Mouse (Mus musculus): ENCODE measurements around the gene Slc1a7.
A peak's percentile ranks its signal among the peaks of the same experiment; 100 is the strongest.

Slc1a7 gene

GRCm38 (mm10) chr4:107971162-107971561, 3.0 kb downstream of the Slc1a7 start:
- no peak for DNase-seq

DNA sequence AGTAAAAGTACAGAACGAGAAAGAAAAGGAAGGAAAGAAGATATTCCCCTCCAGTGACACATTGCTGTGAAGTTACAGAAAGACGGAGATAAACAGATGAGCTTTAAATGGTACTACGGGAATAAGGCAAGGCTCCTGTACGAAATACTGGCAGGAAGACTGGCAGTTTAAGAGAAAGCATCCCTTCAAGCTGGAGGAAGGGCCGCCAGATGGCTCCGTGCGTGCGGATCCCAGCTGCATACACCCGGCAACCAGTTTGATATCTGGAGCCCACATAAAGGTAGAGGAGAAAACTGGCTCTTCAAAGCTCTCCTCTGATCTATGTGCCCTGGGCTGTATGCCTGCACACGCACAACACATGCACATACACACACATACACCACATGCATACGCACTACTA, 6.4 kb downstream of the Slc1a7 start:
- DNase-seq: no peak

DNA sequence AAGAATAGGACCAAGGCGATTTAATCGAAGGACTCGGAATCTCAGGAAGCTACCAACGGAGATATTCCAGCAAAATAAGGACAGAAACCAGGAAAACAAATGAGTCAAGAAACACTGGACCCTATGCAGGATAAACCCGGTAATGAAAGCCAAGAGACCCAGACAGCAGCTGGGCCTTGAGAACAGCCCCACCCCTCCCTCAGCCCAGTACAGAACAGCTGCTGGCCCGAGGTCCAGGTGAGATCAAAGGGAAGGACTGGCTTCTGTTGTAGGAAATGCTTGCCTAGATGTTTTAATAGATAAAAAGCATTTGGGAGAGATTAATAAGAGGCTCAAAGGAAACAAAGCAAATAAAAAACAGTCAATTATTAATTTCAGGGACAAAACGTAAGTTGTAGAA, 6.9 kb downstream of the Slc1a7 start:
- no peak for DNase-seq

DNA sequence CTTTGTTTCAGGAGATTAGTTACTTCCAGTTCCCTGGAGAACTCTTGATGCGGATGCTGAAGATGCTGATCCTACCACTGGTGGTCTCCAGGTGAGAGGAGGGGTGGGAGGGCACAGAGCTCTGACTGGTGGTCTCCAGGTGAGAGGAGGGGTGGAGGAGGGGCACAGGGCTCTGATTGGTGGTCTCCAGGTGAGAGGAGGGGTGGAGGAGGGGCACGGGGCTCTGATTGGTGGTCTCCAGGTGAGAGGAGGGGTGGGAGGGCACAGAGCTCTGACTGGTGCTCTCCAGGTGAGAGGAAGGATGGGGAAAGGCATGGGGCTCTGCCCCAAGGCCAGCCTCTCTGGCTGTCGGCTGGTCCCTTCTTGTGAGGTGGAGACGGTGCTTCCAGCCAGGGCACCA, 9.5 kb downstream of the Slc1a7 start:
- DNase-seq: no peak

DNA sequence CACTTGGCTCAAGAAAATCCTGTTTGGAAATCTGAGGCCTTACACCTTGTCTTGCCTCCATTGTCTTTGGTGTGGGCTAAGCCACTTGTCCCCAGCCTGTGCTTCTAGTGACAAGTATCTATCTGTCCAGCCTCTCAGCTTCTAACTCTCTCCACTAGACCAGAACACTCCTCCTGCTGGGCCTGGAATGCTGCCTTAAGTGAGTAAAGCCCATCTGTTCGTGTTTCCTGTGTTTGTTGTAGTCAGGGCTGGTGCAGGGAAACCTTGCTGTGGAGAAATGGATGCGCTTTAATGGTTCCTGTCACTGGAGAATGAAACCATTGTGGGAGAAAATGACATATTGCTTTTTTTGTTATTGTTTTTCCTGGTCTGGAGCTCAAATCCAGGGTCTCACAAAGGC, 11.4 kb downstream of the Slc1a7 start:
- DNase-seq: peak; percentile 33 to 48

DNA sequence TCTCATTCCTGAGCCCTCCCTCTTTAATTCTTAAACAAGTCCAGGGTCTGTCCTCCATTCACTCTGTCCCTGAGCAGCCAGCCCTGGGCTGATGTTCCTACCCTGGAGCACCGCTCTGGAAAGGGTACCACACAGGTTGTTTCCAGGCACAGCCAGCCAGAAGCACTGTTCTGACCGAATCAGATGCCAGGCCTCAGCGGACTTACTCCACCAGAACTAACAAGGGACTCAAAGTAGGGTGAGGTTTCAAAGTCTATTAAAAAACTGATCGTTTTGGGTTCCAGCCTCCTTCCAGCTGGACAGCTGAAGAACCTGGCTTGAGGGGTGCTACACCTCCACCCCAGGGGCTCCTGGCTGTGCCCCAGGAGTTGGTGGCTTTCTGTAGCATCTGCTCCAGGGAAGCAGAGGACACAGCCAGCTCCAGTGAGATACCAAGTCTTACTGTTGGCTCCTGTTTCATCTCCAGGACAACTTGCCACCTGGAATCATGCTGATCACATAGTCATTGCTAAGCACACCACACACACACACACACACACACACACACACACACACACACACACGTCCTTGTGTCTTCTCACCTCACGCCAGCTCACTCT, 12.0 kb downstream of the Slc1a7 start:
- no peak for DNase-seq

- no peak for DNase-seq
These were observed 15.6 kb downstream of the Slc1a7 start for GRCm38 (mm10) chr4:107983717-107984116.

DNA sequence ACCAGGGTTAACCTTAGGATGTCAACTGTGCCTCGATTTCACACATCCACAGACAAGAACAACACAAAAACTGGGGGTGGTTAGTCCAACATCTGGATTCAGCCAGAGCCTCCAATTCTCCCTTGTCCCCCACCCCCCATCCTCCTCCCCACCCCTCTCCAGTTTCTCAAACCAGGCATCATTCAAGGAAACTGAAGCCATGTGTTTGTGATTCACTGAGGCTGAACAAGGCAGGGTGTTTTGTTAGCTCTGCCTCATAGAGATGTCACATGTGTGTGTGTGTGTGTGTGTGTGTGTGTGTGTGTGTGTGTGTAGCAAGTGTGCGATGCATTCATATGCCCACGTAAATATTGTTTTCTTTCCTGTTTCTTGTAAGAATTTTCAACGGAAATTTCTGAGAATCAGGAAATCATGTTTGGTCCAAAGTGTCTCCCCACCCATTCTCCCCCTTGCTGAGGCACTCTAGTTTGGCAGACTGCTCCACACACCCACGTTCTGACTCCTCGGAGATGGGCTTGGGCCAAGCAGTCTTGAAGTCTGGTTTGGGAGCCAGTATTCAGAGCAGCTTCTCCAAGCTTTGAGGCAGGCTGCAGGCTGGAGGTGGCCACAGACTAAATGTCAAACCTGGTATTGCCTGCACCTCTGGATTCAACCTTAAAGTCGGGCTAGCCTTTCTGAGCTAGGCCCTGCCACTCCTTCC, 16.3 kb downstream of the Slc1a7 start:
- peak; percentile 33 to 62 for DNase-seq

DNA sequence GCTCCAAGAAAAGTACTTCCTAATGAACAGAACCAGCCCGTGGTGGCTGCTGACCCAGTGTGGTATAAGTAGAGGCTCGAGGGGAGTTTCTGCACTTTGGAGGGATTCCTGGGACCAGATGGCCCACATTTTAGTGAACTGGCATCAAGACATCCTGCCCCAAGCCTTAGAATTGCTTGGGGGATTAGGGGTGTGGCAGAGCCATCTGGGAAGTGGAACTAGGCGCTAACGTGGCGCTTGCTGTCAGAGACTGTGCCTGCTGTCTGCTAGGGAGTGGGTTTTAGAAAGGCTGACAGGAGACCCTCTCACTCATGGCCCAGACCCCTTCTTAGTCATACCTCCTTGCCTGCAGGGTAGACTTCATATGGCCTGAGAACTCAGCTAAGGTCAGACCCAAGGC, 17.7 kb downstream of the Slc1a7 start:
- DNase-seq: no peak

DNA sequence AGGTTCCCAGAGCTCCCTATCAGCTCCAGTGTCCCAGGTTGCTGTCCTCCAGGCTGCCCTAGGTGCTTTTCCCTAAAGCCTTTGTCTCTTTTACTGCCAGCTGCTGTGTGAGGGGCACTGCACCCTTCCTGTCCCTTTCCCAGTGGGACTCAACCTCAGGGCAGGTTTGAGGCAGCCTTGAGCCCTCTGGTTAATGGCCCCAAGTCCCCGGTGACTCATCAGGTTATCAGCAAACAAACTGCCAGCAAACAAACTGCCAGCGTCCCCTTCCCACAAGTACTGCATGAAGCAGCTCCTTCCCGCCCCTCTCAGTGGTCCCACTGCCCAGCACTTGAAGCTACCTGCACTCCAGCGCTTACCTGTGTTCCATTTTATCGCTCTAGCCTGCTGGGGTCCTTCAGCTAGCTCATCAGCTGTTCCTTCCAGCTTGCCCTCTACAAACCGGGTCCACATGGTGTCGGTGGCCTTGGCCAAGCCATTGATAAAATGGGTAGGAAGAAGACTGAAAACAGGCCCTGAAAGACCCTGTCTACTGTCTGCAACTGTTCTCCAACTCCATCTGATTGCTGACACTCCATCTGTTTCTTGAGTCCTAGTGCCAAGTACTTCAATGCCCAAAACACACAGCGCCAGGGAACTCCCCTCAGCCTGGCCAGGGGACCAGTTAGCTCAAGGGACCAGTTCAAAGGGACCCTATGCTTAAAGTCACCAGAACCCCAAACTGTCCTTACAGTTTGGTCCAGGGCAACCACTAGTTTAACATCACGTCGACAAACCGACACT, 18.4 kb downstream of the Slc1a7 start:
- DNase-seq: no peak

DNA sequence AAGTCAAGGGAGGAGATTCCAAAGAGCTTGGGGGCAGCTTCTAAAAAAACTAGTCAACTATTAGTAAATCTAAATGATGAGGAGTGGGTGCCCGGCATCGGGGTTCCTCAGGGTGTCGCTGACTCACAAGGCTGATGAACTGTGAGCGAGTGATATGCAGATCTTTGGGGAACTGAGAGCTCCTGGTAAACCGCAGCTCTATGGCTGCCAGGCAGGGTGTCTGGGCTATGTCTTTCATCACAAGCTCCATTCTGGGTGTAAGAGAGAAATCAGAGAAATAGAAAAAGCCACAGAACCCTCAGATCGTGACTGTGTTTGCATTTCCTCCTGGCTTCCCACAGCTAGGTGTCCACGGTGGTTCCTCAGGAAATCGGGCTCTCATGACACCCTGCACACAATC, 20.8 kb downstream of the Slc1a7 start:
- DNase-seq: no peak

GRCm38 (mm10) chr4:107990818-107991217, 22.7 kb downstream of the Slc1a7 start:
- DNase-seq: no peak

DNA sequence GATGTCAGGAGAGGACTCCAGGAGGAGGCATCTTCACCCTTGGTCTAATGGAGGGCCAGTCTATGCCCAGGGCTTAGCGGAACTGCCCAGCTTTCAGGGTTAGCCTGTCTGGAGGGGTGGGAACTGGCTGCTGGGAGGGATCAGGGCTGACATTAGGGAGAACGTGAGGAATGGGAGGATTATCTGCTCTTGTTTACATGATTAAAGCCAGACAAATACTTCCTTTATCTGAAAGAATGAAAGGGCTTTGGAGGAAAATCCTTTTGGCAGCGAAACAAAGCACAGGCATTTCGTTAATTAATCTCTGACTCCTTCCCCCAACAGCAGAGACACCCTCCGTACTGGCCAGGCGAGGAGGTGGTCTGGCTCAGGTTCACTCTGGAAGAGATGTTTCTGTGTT, 23.7 kb downstream of the Slc1a7 start:
- no peak for DNase-seq

- no peak for DNase-seq
These were observed 26.9 kb downstream of the Slc1a7 start for GRCm38 (mm10) chr4:107995011-107995410.

DNA sequence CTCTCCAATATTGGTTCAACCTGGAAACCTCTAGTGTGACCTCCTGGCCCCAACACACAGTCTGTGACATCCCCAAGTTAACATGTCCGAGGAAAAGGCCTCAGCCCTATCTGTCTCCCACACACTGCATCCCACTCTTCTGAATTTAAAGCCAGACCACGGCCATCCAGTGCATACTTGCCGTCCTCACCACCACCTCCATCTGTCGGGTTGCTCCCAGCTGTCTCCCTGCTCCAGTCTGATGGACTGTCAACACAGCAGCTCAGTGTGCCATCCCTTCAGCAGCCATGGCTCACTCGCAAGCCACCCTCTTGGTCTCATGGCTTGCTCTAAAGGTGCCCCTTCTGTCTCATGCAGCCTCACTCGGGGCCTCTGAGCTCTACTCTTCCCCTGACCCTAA, 27.6 kb downstream of the Slc1a7 start:
- no peak for DNase-seq

DNA sequence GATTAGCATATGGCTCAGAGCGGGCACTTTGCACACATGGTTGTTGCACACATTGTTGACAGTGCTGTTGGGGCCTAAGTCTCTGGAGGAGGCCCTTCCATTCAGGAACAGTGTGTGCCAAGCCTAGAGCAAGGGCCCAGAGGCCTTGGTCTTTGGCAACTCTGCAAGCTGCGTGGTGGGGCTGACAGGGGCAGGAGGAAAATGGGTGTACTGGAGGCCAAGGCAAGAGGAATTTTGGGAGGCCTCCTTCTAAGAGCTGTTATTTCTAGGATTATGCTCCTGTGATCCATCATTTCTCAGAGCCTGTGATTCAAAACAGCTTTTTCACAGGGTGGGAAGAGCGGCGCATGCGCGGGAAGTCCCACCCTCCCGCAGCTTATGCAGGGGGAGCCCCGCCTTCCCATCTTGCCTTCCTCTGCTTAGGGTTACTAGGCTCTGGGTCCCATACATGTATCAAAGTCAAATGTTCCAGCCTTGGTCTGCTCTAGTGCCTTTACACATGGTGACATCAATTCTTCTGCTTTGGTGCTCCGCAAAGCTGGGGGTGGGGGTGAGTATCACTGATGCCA, 28.4 kb downstream of the Slc1a7 start:
- no peak for DNase-seq

DNA sequence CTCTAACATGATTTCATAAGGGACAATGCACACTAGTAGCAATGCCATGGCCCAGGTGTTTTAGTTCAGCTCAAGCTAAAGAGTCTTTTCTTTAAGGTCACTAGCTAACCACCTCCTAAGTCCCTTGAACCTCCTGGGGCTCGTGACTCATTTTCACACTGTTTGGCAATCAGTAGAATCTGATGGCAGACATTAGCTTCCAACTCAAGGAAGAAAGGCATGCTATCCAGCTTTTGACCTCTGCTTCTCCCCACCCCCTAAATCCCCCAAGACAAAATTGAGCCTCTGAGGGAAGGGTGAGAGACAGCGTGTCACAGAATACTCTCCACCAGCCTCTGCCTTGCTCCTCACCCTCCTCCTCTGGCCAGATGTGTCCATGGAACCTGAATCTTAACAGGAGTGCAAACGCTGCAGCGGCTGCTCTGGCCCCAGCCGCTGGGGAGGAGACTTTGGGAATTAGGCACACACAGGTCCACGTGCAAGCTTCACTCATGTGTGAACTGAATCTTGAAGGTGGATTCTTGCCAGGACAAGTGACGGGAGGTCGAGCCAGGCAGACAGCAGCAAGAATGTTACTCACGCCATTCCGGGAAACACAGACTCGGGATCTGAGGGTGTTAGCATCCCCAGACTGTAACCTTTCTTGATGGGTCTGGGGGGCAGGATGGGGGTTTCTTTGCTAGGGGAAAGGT, 30.7 kb downstream of the Slc1a7 start:
- peak; percentile 85 to 87 for DNase-seq

DNA sequence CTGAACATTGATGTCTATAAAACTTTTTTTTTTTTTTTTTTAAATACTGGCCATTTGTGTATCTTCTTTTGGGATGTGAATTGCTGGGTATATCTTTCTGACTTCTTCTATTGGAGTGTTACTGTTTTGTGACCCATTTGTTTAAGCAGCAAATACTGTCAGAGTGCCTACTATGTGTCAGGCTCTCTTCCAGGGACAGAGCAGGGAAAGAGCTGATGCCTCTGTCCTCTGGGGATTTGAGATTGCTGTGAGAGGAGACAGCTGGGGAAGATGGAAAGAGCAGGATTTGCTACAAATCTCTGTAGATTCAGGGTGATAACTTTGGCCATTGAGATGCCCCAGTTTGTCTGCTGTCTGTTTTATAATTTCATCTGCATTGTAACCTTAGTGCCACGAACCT, 31.2 kb downstream of the Slc1a7 start:
- DNase-seq: no peak

DNA sequence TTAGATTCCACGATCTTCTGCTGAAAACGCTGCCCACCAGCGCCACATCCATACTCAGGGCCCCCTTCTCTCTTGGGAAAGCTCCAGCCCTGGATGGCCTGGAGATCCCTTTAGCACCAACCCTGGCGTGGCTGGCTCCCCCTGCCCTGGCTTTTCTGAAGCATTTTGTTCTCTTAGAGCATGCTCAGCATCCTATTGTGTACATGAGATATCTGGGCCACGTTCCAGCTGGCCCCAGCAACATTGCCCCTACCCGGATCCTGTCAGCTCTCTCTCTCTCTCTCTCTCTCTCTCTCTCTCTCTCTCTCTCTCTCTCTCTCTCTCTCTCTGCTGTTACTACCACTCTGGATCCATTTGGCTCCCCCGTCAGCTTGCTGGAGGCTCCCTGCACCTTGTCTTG, 37.2 kb downstream of the Slc1a7 start:
- DNase-seq: no peak

DNA sequence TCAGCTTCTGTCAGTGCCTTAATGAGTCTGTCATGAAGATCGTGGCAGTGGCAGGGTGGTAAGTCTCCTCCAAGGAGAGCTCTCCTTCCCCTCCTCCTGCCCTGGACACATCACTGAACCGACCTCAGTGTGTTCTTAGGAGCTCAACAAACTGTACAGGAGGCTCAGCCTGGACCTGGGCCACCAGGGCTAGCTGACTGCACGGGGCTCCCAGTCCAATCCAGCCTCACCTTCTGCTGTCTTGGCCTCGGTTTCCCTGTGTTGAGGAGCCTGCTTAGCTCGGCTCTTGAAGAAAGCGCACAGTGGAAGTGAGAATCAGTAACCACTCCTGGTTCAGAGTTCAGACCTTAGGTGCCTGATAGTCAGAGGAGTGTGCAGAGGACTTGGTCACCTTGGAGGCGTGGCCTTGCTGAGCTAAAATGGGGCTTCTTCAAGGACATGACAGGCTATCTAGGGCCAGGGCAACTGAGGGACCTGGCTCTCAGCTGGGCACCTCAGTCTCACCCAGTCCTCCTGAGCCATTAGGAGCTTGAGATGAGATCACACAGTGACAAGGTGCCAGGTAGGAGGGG, 39.5 kb downstream of the Slc1a7 start:
- DNase-seq: no peak

GRCm38 (mm10) chr4:108008541-108008940, 40.4 kb downstream of the Slc1a7 start:
- no peak for DNase-seq

- DNase-seq: no peak
These were observed 46.3 kb downstream of the Slc1a7 start for GRCm38 (mm10) chr4:108014466-108014865.

Measured in kidney, adult 8-10 months (tissue).